Mouse (Mus musculus): ENCODE data around the gene Slc25a25. TPM values are rescaled to one million over a fixed set of nuclear protein-coding genes. Genes with fewer than 3 reads are reported as not detected.
A peak's percentile ranks its signal among the peaks of the same experiment; 100 is the strongest.

Gene Slc25a25
- polyA plus RNA-seq (2012; fragmentation: generic; extraction: Trizol) = 11.2 TPM
- long read RNA-seq, experiment 1, partial matches to known transcripts = 0 of 5 reads
- long read RNA-seq, experiment 1, other reads (novel, unspliced or antisense) = 3 of 5 reads
- long read RNA-seq, experiment 2, transcript Slc25a25-203 (10 exons, 2,541 nt) = minor isoform, 23 of 195 reads
- long read RNA-seq, experiment 2, transcript Slc25a25-205 (10 exons, 3,278 nt) = major isoform, 160 of 195 reads
- long read RNA-seq, experiment 2, partial matches to known transcripts = 0 of 195 reads
- long read RNA-seq, experiment 2, other reads (novel, unspliced or antisense) = 10 of 195 reads

GRCm38 (mm10) chr2:32450881-32451844 is at the start of gene Slc25a25:
TSS of gene Slc25a25 (minus strand) at chr2:32451445.
- peaks cover 2% of the 10 kb centered on the region for H3K36me3 ChIP-seq (ENCODE audit: control insufficient read depth, insufficient read depth)
- peaks cover 39% of the 10 kb centered on the region for H3K79me3 ChIP-seq (ENCODE audit: low read depth)
- H3K4me3 ChIP-seq (ENCODE audit: insufficient read depth, poor library complexity, severe bottlenecking) = peak within 1 kb of the TSS; percentile 66
- H3ac ChIP-seq (ENCODE audit: control insufficient read depth, insufficient read length, low read depth) = peak within 1 kb of the TSS; percentile 67
- peaks cover 71% of the 10 kb centered on the region for H3K79me2 ChIP-seq (ENCODE audit: control insufficient read depth, insufficient read depth)
- peak; percentile 58 for TF ChIP-seq MAX (IDR thresholded peaks at IDR 0.05)
- TF ChIP-seq USF1 (IDR thresholded peaks at IDR 0.05; ENCODE audit: low read depth) = no peak
- TF ChIP-seq FOSL1 (IDR thresholded peaks at IDR 0.05; ENCODE audit: insufficient read depth, low read length, poor library complexity, severe bottlenecking) = no peak
- no peak for TF ChIP-seq MYOG (IDR thresholded peaks at IDR 0.05; ENCODE audit: control insufficient read depth, extremely low read depth, insufficient read length)
- TF ChIP-seq CTCF (IDR thresholded peaks at IDR 0.05; ENCODE audit: control insufficient read depth, insufficient read depth, insufficient read length) = no peak
- TF ChIP-seq MYOD1 (IDR thresholded peaks at IDR 0.05; ENCODE audit: control insufficient read depth, insufficient read length, low read depth) = no peak
- TF ChIP-seq CEBPB (IDR thresholded peaks at IDR 0.05; ENCODE audit: low read depth) = no peak
- no peaks in the 10 kb centered on the region for H3K27me3 ChIP-seq (ENCODE audit: control insufficient read depth, insufficient read depth, insufficient read length)

DNA sequence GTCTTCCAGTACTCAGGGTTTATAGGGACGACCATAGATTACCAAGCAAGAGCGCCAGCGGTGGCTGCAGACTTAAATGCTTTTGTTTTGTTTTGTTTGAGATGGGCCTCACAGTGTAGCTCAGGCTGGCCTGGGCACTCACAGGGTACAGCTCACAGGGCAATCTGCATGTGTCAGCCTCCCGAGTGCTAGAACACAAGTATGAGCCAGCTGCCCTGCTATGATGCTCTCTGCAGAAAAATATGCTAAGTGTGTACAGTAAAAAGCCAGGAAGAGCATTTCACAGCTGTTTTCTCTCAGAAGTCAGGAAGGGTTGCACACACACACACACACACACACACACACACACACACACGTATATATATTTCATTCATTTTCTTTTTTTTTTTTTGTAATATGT is 49.2 kb upstream of the Slc25a25 start:
- no peaks in the 10 kb centered on the region for H3K79me3 ChIP-seq (ENCODE audit: low read depth)
- no peak overlapping the region for H3K4me3 ChIP-seq (ENCODE audit: insufficient read depth, poor library complexity, severe bottlenecking)
- no peaks in the 10 kb centered on the region for H3K79me2 ChIP-seq (ENCODE audit: control insufficient read depth, insufficient read depth)
- no peaks in the 10 kb centered on the region for H3K36me3 ChIP-seq (ENCODE audit: control insufficient read depth, insufficient read depth)
- H3K27me3 ChIP-seq (ENCODE audit: control insufficient read depth, insufficient read depth, insufficient read length) = no peaks in the 10 kb centered on the region
- no peak overlapping the region for H3ac ChIP-seq (ENCODE audit: control insufficient read depth, insufficient read length, low read depth)
- TF ChIP-seq CTCF (IDR thresholded peaks at IDR 0.05; ENCODE audit: control insufficient read depth, insufficient read depth, insufficient read length) (no peak), FOSL1 (IDR thresholded peaks at IDR 0.05; ENCODE audit: insufficient read depth, low read length, poor library complexity, severe bottlenecking) (no peak), CEBPB (IDR thresholded peaks at IDR 0.05; ENCODE audit: low read depth) (no peak), MYOG (IDR thresholded peaks at IDR 0.05; ENCODE audit: control insufficient read depth, extremely low read depth, insufficient read length) (no peak), MAX (IDR thresholded peaks at IDR 0.05) (no peak), MYOD1 (IDR thresholded peaks at IDR 0.05; ENCODE audit: control insufficient read depth, insufficient read length, low read depth) (no peak), USF1 (IDR thresholded peaks at IDR 0.05; ENCODE audit: low read depth) (no peak)

DNA sequence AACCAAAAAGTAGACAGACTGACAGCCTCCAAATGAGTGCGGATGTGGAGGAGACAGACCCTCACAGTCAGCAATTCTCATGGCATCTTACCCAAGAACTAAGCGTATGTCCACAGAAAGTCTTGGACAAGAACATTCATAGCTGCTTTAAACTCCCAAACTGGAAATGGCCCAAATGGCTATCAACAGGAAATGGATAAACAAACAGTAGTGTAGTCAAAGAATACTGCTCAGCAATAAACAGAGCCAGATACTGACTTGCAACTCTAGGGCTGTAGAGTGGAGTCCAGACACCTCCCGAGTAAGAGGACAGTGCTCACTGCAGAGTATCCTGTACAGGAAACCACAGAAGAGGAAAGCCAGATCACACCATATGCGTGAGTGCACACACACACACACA is 48.1 kb upstream of the Slc25a25 start:
- no peak overlapping the region for H3ac ChIP-seq (ENCODE audit: control insufficient read depth, insufficient read length, low read depth)
- no peak overlapping the region for H3K4me3 ChIP-seq (ENCODE audit: insufficient read depth, poor library complexity, severe bottlenecking)
- H3K27me3 ChIP-seq (ENCODE audit: control insufficient read depth, insufficient read depth, insufficient read length) = no peaks in the 10 kb centered on the region
- no peaks in the 10 kb centered on the region for H3K36me3 ChIP-seq (ENCODE audit: control insufficient read depth, insufficient read depth)
- TF ChIP-seq CEBPB (IDR thresholded peaks at IDR 0.05; ENCODE audit: low read depth) (no peak), MYOD1 (IDR thresholded peaks at IDR 0.05; ENCODE audit: control insufficient read depth, insufficient read length, low read depth) (no peak), FOSL1 (IDR thresholded peaks at IDR 0.05; ENCODE audit: insufficient read depth, low read length, poor library complexity, severe bottlenecking) (no peak), USF1 (IDR thresholded peaks at IDR 0.05; ENCODE audit: low read depth) (no peak), MAX (IDR thresholded peaks at IDR 0.05) (no peak), CTCF (IDR thresholded peaks at IDR 0.05; ENCODE audit: control insufficient read depth, insufficient read depth, insufficient read length) (no peak), MYOG (IDR thresholded peaks at IDR 0.05; ENCODE audit: control insufficient read depth, extremely low read depth, insufficient read length) (no peak)
- H3K79me2 ChIP-seq (ENCODE audit: control insufficient read depth, insufficient read depth) = no peaks in the 10 kb centered on the region
- H3K79me3 ChIP-seq (ENCODE audit: low read depth) = no peaks in the 10 kb centered on the region

GRCm38 (mm10) chr2:32496190-32496589 is 44.9 kb upstream of the Slc25a25 start:
- TF ChIP-seq USF1 (IDR thresholded peaks at IDR 0.05; ENCODE audit: low read depth) = no peak
- TF ChIP-seq CEBPB (IDR thresholded peaks at IDR 0.05; ENCODE audit: low read depth) = no peak
- Histone ChIP-seq H3K79me2 (ENCODE audit: control insufficient read depth, insufficient read depth) (no peaks in the 10 kb centered on the region), H3K4me3 (ENCODE audit: insufficient read depth, poor library complexity, severe bottlenecking) (no peak overlapping the region), H3ac (ENCODE audit: control insufficient read depth, insufficient read length, low read depth) (no peak overlapping the region), H3K36me3 (ENCODE audit: control insufficient read depth, insufficient read depth) (no peaks in the 10 kb centered on the region), H3K27me3 (ENCODE audit: control insufficient read depth, insufficient read depth, insufficient read length) (no peaks in the 10 kb centered on the region), H3K79me3 (ENCODE audit: low read depth) (no peaks in the 10 kb centered on the region)

DNA sequence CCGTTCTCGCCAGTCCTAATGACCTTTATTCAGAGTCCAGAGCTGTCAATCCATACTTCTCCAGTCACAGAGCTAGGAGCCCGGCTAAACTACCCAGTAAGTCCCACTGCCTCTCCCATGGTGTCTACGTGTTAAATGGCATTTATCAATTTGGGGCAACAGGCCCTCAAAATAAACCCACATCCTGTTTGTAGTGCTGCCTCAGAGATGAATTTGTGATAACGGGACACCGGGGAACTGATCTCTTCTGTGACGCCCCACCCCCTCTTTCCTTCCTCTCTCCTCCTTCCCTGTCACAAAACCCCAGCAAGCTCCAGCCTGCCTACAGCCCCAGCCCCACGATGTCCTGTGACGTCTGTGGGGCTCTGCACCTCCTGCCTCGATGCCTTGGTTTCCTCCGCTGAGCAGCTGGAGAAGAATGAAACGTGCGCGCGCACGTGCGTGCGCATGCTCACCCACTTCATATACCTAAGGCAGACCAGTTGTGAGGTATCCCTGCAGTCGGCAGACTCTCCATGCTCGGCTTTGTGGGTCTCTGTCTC is 44.0 kb upstream of the Slc25a25 start:
- Histone ChIP-seq H3K36me3 (ENCODE audit: control insufficient read depth, insufficient read depth) (no peaks in the 10 kb centered on the region), H3K79me3 (ENCODE audit: low read depth) (no peaks in the 10 kb centered on the region), H3K27me3 (ENCODE audit: control insufficient read depth, insufficient read depth, insufficient read length) (no peaks in the 10 kb centered on the region), H3K79me2 (ENCODE audit: control insufficient read depth, insufficient read depth) (no peaks in the 10 kb centered on the region), H3K4me3 (ENCODE audit: insufficient read depth, poor library complexity, severe bottlenecking) (no peak overlapping the region), H3ac (ENCODE audit: control insufficient read depth, insufficient read length, low read depth) (no peak overlapping the region)
- TF ChIP-seq CEBPB (IDR thresholded peaks at IDR 0.05; ENCODE audit: low read depth) (no peak), USF1 (IDR thresholded peaks at IDR 0.05; ENCODE audit: low read depth) (no peak), CTCF (IDR thresholded peaks at IDR 0.05; ENCODE audit: control insufficient read depth, insufficient read depth, insufficient read length) (no peak), MAX (IDR thresholded peaks at IDR 0.05) (no peak), FOSL1 (IDR thresholded peaks at IDR 0.05; ENCODE audit: insufficient read depth, low read length, poor library complexity, severe bottlenecking) (no peak), MYOD1 (IDR thresholded peaks at IDR 0.05; ENCODE audit: control insufficient read depth, insufficient read length, low read depth) (no peak), MYOG (IDR thresholded peaks at IDR 0.05; ENCODE audit: control insufficient read depth, extremely low read depth, insufficient read length) (no peak)
